Mouse (Mus musculus): ENCODE measurements around the gene Itga8.

Itga8 gene

DNA sequence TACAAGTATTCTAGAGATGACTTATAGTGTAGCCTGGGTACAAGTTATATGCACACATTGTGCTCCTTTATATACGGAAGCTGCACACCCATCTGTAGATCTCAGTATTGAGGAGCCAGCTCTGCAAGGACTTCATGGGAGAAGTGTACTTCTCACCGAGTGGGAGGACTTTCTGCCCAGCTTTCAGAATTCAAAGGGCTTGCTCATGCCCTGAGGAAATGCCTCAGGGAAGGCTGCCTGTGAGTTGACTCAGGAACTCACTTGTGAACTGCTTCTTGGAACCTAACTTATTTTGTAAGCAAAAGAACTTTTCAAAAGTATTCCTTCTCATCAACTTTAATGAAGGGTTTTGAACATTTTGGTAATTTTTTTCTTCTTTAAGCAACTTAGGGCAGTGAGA is 210.7 kb downstream of the Itga8 start:
- no peak for DNase-seq (ENCODE audit: low spot score in 2 of 2)

DNA sequence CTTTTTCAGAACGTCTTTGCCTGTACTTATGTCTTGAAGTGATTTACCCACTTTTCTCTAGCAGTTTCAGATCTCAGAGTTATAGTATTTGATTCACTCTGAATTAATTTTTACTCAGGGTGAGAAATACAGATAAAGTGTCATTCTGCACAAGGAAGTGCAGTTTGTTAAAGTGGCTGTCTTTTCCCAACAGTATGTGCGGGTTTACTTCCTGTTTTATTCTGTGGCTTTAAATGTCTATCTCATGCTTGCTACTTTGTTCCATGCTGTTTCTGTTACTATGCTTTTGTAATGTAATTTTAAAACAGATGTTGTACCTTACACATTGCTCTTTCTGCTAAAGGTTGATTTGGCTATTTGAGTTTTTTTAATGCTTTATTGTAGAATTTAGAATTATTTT is 216.2 kb downstream of the Itga8 start:
- no peak for DNase-seq (ENCODE audit: low spot score in 2 of 2)

- no peak for DNase-seq (ENCODE audit: low spot score in 2 of 2)
Observed at GRCm38 (mm10) chr2:12084341-12084740, 217.4 kb downstream of the Itga8 start.

GRCm38 (mm10) chr2:12077266-12077891 is 224.3 kb downstream of the Itga8 start:
- DNase-seq (ENCODE audit: low spot score in 2 of 2), result no peak

GRCm38 (mm10) chr2:12065669-12066399 is 235.9 kb downstream of the Itga8 start:
- no peak for DNase-seq (ENCODE audit: low spot score in 2 of 2)

DNA sequence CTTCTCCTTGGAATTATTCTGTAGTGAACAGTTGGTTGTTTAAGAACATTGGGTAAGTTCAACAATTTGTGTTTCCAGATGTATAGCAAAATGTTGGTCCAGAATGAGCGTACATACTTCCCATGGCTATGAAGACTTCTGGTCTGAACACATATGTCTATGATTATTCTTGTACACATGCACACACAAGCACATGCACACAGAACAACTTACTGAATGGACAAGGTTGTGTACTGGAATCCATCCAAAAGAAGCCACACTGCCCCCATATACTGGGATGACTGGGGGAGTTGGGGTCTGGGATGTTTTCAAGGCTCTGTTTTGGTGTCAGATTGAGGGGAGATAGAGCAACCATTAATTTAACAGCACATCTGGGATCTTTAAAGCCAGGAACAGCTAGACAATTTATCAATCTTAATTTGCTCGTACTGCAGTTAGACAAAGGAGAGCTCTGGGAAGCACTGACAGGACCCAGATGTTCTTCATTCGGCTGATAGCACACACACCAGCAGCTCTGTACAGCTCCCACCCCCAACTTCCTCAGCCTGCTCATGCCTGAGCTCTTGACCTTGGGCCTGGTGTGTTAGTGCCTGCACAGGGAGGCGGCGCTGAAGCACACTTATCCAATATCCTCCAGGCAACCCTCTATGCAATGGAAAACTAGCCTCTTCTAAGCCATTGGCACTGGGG is 241.5 kb downstream of the Itga8 start:
- DNase-seq (ENCODE audit: low spot score in 2 of 2), result no peak

Data from thymus, postnatal 10 days (tissue).